9 mouse cellular contexts compared by ENCODE assay signal in the genomic region with DNA sequence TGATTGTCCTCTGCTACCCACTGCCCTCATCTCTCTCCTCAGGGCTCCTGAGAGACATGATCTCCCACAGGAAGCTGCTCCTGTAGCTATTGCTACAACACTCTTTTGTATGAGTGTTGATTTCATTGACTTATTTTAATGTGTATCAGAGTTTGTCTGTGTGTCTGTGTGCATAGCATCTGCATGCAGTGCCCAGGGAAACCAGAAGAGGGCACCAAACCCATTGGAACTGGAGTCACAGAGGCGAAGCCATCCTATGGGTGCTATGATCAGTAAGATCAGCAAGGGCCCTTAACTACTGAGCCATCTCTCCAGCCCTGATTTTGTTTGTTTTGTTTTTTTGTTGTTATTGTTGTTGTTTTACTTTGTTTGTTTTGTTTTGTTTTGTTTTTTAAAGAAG. TPM values are rescaled to one million over a fixed set of nuclear protein-coding genes. Genes with fewer than 3 reads are reported as not detected.
DNase-seq lines count a peak whose midpoint lies in the region.
"Had no signal": no experiment of that assay in that cellular context is flagged by ENCODE, and none has a peak within 500 bp of the region (broad histone marks: within the 10 kb centered on the region; RNA-seq: fewer than 3 reads in every experiment).

No protein-coding gene starts in this region.

- 0 out of 2 replicates have a peak, but pooled peaks cover 4% of the 10 kb centered on the region for H3K27me3 ChIP-seq in heart, embryonic 10.5 days (ENCODE audit: insufficient read depth, poor library complexity, severe bottlenecking)

- intact Hi-C loops in heart, postnatal 10 days (cut with DNase I): loop anchor here (1.0 kb wide), 1 partner anchor 46 kb away; no protein-coding TSS in a partner anchor
- intact Hi-C loops in left cerebral cortex, postnatal 36 days (cut with DNase I): no loop called here

- DNase-seq in heart, postnatal 10 days: peak; percentile 32 to 68
- no peak for DNase-seq in heart, embryonic 10.5 days (ENCODE audit: low spot score)
- DNase-seq in right cerebral cortex, postnatal 4 days: peak; percentile 67
- DNase-seq in right cerebral cortex, postnatal 25 days: no peak
- DNase-seq in brain, adult 2 months (ENCODE audit: low read depth, low spot score): peak; percentile 29
- peak; percentile 77 for DNase-seq in kidney, postnatal 4 days
- DNase-seq in retina, postnatal 7 days (ENCODE audit: low read depth, low spot score): peak; percentile 47
- DNase-seq in left cerebral cortex, postnatal 36 days (ENCODE audit: low spot score in 2 of 2): no peak

- no peaks in the 10 kb centered on the region for H3K9me3 ChIP-seq in heart, embryonic 10.5 days

- no peak overlapping the region for H3K4me3 ChIP-seq in heart, embryonic 10.5 days

- WGBS in heart, embryonic 10.5 days: 38% methylated on average over 1 of the region's 1 CpGs

- H3K27ac ChIP-seq in heart, embryonic 10.5 days: no peak overlapping the region

- H3K36me3 ChIP-seq in heart, embryonic 10.5 days: no peaks in the 10 kb centered on the region

- H3K4me1 ChIP-seq in heart, embryonic 10.5 days: peaks cover 8% of the 10 kb centered on the region

RNA-seq across cellular contexts. Expression of gene Car6, which starts 7.2 kb away (rescaled TPM):
- total RNA-seq in heart, postnatal 10 days (2021): not detected
- polyA plus RNA-seq in heart, embryonic 10.5 days (2016; fragmentation: Nextera tagmentation; extraction: Ambion mirVana): not detected in 2 replicates
- not detected for total RNA-seq in left cerebral cortex, postnatal 36 days (2021)
- polyA plus RNA-seq: liver, embryonic 16.5 days had no signal

RNA-seq across cellular contexts. Expression of gene Eno1, which starts 42.6 kb away (rescaled TPM):
- total RNA-seq in heart, postnatal 10 days (2021): 100 to 1,000 TPM; 231 to 243 TPM
- 3,222 and 3,587 TPM in 2 replicates for polyA plus RNA-seq in heart, embryonic 10.5 days (2016; fragmentation: Nextera tagmentation; extraction: Ambion mirVana)
- total RNA-seq in left cerebral cortex, postnatal 36 days (2021): 100 to 1,000 TPM; 416 to 459 TPM

RNA-seq across cellular contexts. Expression of gene Slc2a7, which starts 45.1 kb away (rescaled TPM):
- not detected for total RNA-seq in heart, postnatal 10 days (2021)
- polyA plus RNA-seq in heart, embryonic 10.5 days (2016; fragmentation: Nextera tagmentation; extraction: Ambion mirVana): not detected in 2 replicates
- not detected for total RNA-seq in left cerebral cortex, postnatal 36 days (2021)

Comparison
In these comparisons a context has a peak if more than half of its experiments do, and no peak if none do; other contexts are left out.
1. DNase-seq: peak in heart, postnatal 10 days (2 of 2), right cerebral cortex, postnatal 4 days (single experiment), brain, adult 2 months (single experiment), kidney, postnatal 4 days (2 of 2) and retina, postnatal 7 days (single experiment); none in heart, embryonic 10.5 days (single experiment), right cerebral cortex, postnatal 25 days (single experiment) and left cerebral cortex, postnatal 36 days (0 of 2).